Mouse (Mus musculus) lung, postnatal 0 days (tissue): ENCODE results near the gene Sept8.

Source experiments
- CTCF ChIP-seq: IDR thresholded peaks from 2 replicates; pipeline ENCODE4 v1.5.1; 2016; ENCODE audit warnings: antibody characterized with exemption, mild to moderate bottlenecking
- EP300 ChIP-seq: IDR thresholded peaks from 2 replicates; pipeline ENCODE4 v1.6.1; 2016; ENCODE audit warnings: antibody characterized with exemption, mild to moderate bottlenecking, control low read depth

DNA sequence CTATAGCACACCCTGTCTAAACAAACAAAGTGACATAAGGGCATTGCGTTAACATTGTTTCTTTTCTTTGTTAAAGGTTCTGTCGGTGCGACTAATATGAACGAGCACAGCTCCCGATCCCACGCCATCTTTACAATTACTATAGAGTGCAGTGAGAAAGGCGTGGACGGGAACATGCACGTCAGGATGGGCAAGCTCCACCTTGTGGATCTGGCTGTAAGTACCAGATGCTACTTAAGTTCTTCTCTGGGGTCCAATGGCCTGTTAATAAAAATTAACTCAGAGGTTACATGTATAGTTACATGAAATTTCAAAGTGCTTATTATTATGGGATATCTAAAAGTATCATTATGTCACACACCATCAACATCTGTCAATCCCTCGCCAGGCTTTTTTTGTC lies 64.1 kb downstream of the Sept8 start:
- TF ChIP-seq CTCF (peak; percentile 39), EP300 (no peak)
